Mouse (Mus musculus): Measurements from ENCODE around the gene Zfp511. TPM values are rescaled to one million over a fixed set of nuclear protein-coding genes. Genes with fewer than 3 reads are reported as not detected.

Gene Zfp511
- polyA plus RNA-seq, 1 experiment, result 76.9 TPM

DNA sequence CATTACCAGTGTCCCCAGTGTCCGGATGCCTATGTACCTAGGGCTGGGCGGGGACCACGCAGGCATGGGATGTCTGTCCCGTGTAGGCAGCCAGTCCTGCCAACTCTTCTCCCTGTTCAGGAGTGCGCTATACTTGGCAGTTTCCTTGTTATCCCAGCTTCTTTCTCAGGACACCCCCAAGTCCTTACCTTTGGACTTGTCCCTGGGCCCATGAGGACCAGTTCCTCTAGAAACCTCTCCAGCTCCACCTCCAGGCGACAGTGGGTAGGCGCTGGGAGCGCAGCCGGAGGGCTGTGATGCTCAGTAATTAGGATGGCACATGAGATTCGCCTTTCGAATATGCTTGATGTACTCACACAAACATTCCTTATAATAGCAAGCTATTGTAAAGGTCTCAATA is 26.1 kb downstream of the Zfp511 start:
- peaks cover 6% of the 10 kb centered on the region; the same call in 1 of the 2 replicates for H3K27me3 ChIP-seq (ENCODE audit: control insufficient read depth, insufficient read depth, low read length)
- H3K4me3 ChIP-seq (replicated peaks; ENCODE audit: insufficient read depth, low read depth, low read length), result no peak overlapping the region
- TF ChIP-seq CTCF (IDR thresholded peaks at IDR 0.05; ENCODE audit: borderline replicate concordance, insufficient read depth, low read depth, low read length) (peak; percentile 42; the same call in 1 of the 2 replicates), POLR2A (IDR thresholded peaks at IDR 0.05; ENCODE audit: borderline replicate concordance, insufficient read depth, low read length) (no peak)
- no peak for DNase-seq
- 0 out of 2 replicates have a peak, but pooled peaks cover 3% of the 10 kb centered on the region for H3K4me1 ChIP-seq (ENCODE audit: control insufficient read depth, insufficient read depth, low read length)
- H3K27ac ChIP-seq (ENCODE audit: insufficient read depth, low read length), result no peak overlapping the region
- 18% methylated on average over 11 of the region's 11 CpGs for WGBS

DNA sequence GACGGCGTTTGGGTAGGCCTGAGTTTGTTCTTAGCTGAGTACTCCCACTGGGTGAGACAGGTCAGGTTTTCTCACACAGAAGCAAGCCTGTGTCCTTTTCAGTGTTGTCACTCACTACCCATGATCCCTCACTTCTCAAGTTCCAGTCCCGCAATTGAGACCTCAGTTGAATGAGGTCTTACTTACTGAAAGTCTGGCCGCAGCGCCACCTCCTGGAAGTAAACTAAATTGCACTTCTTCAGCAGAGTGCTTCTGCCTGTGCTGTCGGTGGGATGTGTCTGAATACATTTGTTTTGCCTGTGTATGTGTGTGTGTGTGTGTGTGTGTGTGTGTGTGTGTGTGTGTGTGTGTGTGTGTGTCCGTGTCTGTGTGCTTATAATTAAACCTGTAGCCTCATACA is 26.9 kb downstream of the Zfp511 start:
- 21% methylated on average over 7 of the region's 7 CpGs for WGBS
- peak; percentile 76 for TF ChIP-seq CTCF (IDR thresholded peaks at IDR 0.05; ENCODE audit: borderline replicate concordance, insufficient read depth, low read depth, low read length)
- TF ChIP-seq POLR2A (IDR thresholded peaks at IDR 0.05; ENCODE audit: borderline replicate concordance, insufficient read depth, low read length), result no peak
- H3K27ac ChIP-seq (ENCODE audit: insufficient read depth, low read length), result no peak overlapping the region
- H3K4me1 ChIP-seq (ENCODE audit: control insufficient read depth, insufficient read depth, low read length), result no peaks in the 10 kb centered on the region
- H3K27me3 ChIP-seq (ENCODE audit: control insufficient read depth, insufficient read depth, low read length), result peaks cover 6% of the 10 kb centered on the region; the same call in 1 of the 2 replicates
- DNase-seq, result peak; percentile 57 to 66
- H3K4me3 ChIP-seq (replicated peaks; ENCODE audit: insufficient read depth, low read depth, low read length), result no peak overlapping the region

DNA sequence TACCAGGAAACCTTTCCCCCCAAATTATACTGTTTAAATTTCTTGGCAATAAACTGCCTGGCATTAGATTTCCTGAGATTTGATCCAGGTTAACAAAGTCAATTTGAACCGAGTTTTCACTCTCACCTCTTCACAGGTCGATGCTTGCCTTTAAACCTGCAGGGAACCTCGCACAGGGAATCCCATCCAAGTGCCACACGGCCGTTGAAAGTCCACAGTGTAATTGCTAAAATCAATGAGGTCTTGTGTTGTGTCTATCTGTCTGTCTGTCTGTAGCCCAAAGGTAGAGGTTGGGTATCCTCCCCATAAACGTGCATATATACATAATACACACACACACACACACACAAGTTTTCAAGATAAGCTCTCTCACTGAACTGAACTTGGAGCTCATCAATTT is 31.2 kb downstream of the Zfp511 start:
- WGBS, result 65% methylated on average over 6 of the region's 6 CpGs
- Histone ChIP-seq H3K4me3 (replicated peaks; ENCODE audit: insufficient read depth, low read depth, low read length) (no peak overlapping the region), H3K27ac (ENCODE audit: insufficient read depth, low read length) (no peak overlapping the region), H3K27me3 (ENCODE audit: control insufficient read depth, insufficient read depth, low read length) (no peaks in the 10 kb centered on the region), H3K4me1 (ENCODE audit: control insufficient read depth, insufficient read depth, low read length) (no peaks in the 10 kb centered on the region)
- DNase-seq, result no peak
- TF ChIP-seq POLR2A (IDR thresholded peaks at IDR 0.05; ENCODE audit: borderline replicate concordance, insufficient read depth, low read length) (no peak), CTCF (IDR thresholded peaks at IDR 0.05; ENCODE audit: borderline replicate concordance, insufficient read depth, low read depth, low read length) (no peak)

DNA sequence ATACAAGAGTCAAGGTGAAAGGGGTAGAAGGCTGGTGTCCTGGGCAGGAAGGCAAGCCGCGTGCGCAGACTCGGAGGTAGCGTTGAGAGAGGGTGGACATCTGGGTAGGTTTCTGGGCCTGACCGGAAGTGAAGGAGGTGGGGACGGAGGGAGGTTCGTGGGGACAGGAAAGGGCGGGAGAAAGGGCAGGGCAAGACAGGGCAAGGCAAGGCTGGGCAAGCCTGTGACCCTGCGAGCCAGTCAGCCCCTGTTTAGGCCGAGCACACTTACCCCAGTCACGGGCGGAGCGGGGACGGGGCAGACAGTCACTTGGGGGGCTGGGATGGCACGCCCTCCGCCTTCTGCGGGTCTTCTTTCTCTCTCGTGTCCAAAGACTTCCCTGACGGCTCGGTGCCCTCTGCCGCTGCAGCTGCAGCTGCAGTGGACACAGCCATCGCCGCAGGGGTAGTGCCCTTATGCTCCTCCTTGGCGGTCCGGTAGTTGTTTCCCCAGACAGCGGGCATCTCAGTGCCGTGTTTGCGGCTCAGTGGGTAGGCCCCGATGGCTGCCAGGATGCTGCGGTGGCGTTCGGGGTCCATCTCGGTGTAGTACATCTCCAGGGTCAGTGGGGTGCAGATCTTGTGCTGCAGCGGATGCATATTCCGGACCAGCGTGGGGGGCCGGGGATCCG is 34.0 kb downstream of the Zfp511 start:
- WGBS, result 40% methylated on average over 39 of the region's 39 CpGs
- H3K4me1 ChIP-seq (ENCODE audit: control insufficient read depth, insufficient read depth, low read length), result no peaks in the 10 kb centered on the region
- TF ChIP-seq POLR2A (IDR thresholded peaks at IDR 0.05; ENCODE audit: borderline replicate concordance, insufficient read depth, low read length) (no peak), CTCF (IDR thresholded peaks at IDR 0.05; ENCODE audit: borderline replicate concordance, insufficient read depth, low read depth, low read length) (no peak)
- no peak overlapping the region for H3K4me3 ChIP-seq (replicated peaks; ENCODE audit: insufficient read depth, low read depth, low read length)
- DNase-seq, result no peak
- no peaks in the 10 kb centered on the region for H3K27me3 ChIP-seq (ENCODE audit: control insufficient read depth, insufficient read depth, low read length)
- no peak overlapping the region for H3K27ac ChIP-seq (ENCODE audit: insufficient read depth, low read length)

DNA sequence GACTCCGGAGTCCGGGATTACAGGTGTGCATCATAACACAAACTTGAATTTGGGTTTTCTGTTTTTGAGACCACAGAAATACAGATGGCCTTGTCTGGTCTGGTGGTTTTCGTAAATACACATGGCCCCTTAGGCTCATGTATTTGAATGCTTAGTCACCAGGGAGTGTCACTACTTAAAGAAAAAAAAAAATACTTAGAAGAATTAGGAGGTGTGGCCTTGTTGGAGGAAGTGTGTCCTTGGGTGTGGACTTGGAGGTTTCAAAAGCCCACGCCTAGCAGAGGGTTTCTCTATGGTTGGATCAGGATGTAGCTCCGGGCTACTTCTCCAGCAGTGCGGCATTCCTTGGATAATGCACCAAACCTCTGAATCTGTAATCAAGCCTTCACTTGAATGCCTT is 41.5 kb downstream of the Zfp511 start:
- H3K27me3 ChIP-seq (ENCODE audit: control insufficient read depth, insufficient read depth, low read length), result no peaks in the 10 kb centered on the region
- TF ChIP-seq CTCF (IDR thresholded peaks at IDR 0.05; ENCODE audit: borderline replicate concordance, insufficient read depth, low read depth, low read length) (no peak), POLR2A (IDR thresholded peaks at IDR 0.05; ENCODE audit: borderline replicate concordance, insufficient read depth, low read length) (no peak)
- no peak overlapping the region for H3K27ac ChIP-seq (ENCODE audit: insufficient read depth, low read length)
- H3K4me3 ChIP-seq (replicated peaks; ENCODE audit: insufficient read depth, low read depth, low read length), result no peak overlapping the region
- no peak for DNase-seq
- 87% methylated on average over 6 of the region's 6 CpGs for WGBS
- H3K4me1 ChIP-seq (ENCODE audit: control insufficient read depth, insufficient read depth, low read length), result no peaks in the 10 kb centered on the region

DNA sequence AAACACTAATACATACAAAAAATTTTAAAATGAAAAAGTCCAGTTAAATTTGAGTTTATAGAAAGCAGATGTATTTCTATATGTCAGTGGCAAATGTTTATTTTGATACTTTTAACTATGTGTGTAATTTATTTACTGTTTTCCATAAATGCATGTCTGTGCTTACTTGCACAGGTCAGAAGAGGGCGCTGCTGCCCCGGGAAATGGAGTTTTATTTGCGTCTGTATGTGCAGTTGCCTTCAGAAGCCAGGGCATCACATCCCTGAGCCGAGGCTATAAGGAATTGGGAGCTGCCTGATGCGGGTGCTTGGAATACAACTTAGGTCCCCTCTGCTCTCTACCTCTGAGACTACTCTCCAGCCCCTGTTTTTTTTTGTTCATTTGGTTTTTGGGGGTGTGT is 42.5 kb downstream of the Zfp511 start:
- Histone ChIP-seq H3K4me1 (ENCODE audit: control insufficient read depth, insufficient read depth, low read length) (no peaks in the 10 kb centered on the region), H3K27ac (ENCODE audit: insufficient read depth, low read length) (no peak overlapping the region), H3K27me3 (ENCODE audit: control insufficient read depth, insufficient read depth, low read length) (no peaks in the 10 kb centered on the region), H3K4me3 (replicated peaks; ENCODE audit: insufficient read depth, low read depth, low read length) (no peak overlapping the region)
- TF ChIP-seq POLR2A (IDR thresholded peaks at IDR 0.05; ENCODE audit: borderline replicate concordance, insufficient read depth, low read length), result no peak
- TF ChIP-seq CTCF (IDR thresholded peaks at IDR 0.05; ENCODE audit: borderline replicate concordance, insufficient read depth, low read depth, low read length), result peak; percentile 91
- WGBS, result 3% methylated on average over 5 of the region's 5 CpGs
- peak; percentile 80 to 83 for DNase-seq

DNA sequence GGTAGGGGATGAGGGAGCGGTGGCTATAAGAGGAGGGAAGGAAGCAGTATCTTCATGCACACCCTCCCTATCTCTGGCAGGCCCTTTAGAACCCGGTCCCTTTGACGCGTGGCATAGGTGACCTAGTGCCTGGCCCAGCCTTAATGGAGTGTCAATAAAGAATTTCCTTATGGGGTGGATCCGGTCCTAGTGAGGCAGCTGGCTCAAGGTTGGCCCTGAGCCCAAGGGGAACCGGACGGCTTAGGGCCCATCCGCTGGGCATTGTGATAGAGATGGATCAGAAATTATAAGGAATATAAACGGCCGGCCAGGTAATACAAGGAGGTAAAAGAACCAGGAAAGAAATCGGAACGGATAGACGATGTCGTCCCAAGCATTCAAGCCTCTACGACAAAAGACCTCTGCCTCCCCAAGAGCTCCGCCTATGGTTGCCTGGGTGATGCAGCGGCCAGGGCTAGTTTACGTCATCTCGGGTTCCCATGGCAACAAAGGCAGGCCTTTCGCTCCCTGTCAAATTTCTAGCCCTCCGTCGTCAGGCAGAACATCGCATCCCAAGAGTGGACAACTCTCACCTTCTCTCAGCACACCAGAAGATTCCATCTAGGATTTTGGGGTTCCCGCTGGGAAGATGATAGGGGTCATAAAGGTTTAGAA is 44.4 kb downstream of the Zfp511 start:
- Histone ChIP-seq H3K4me1 (ENCODE audit: control insufficient read depth, insufficient read depth, low read length) (no peaks in the 10 kb centered on the region), H3K27me3 (ENCODE audit: control insufficient read depth, insufficient read depth, low read length) (no peaks in the 10 kb centered on the region), H3K27ac (ENCODE audit: insufficient read depth, low read length) (peak overlapping the region; percentile 16), H3K4me3 (replicated peaks; ENCODE audit: insufficient read depth, low read depth, low read length) (peak overlapping the region; percentile 61)
- DNase-seq, result peak; percentile 96
- WGBS, result 2% methylated on average over 24 of the region's 24 CpGs
- TF ChIP-seq POLR2A (IDR thresholded peaks at IDR 0.05; ENCODE audit: borderline replicate concordance, insufficient read depth, low read length) (peak; percentile 97; the same call in 1 of the 2 replicates), CTCF (IDR thresholded peaks at IDR 0.05; ENCODE audit: borderline replicate concordance, insufficient read depth, low read depth, low read length) (no peak; the same call in 1 of the 2 replicates)

All from cerebellum, adult 2 months (tissue).